Mouse (Mus musculus) intestine, embryonic 16.5 days (tissue): ENCODE data around the gene Gm15056. TPM values are rescaled to one million over a fixed set of nuclear protein-coding genes. Genes with fewer than 3 reads are reported as not detected.

ENCODE experiments used
- polyA plus RNA-seq: library from polyadenylated mRNA; unstranded; fragments of >200 nt; fragmentation: Nextera tagmentation; extraction: Ambion mirVana; gene quantifications from 2 replicates; pipeline ENCODE4 v1.2.1, GENCODE M21; 2015

Gm15056 gene
- polyA plus RNA-seq, 1 experiment from 2014 or later, result not detected

Other genes with a start within 250 kb of the Gm15056 start
- not detected in 2 replicates for gene Defb33, start 10.0 kb downstream of the Gm15056 start, polyA plus RNA-seq
- not detected in 2 replicates for gene Gm6040, start 19.4 kb upstream of the Gm15056 start, polyA plus RNA-seq
- not detected in 2 replicates for gene AY761185, start 42.1 kb upstream of the Gm15056 start, polyA plus RNA-seq
- gene Defa21, start 122.9 kb upstream of the Gm15056 start, polyA plus RNA-seq, result not detected in 2 replicates
- gene Defa23, start 152.4 kb upstream of the Gm15056 start, polyA plus RNA-seq, result 0.53 TPM in 1 of 2 replicates, not detected in the other
- not detected in 2 replicates for gene Defa35, start 162.4 kb upstream of the Gm15056 start, polyA plus RNA-seq
- not detected in 2 replicates for gene Defa25, start 181.8 kb upstream of the Gm15056 start, polyA plus RNA-seq
- gene Gm14851, start 193.4 kb upstream of the Gm15056 start, polyA plus RNA-seq, result not detected in 2 replicates
- 0.69 and 1.5 TPM in 2 replicates for gene Defa30, start 232.0 kb upstream of the Gm15056 start, polyA plus RNA-seq